Mouse (Mus musculus): ENCODE results near the gene 1700029F12Rik. TPM values are rescaled to one million over a fixed set of nuclear protein-coding genes. Genes with fewer than 3 reads are reported as not detected.

Gene 1700029F12Rik
- total and polyA plus RNA-seq, 3 experiments, result not detected

- dilution Hi-C loops (cut with MboI; ENCODE audit: extremely low pct_ligation_motif_present, extremely low pct_unique_long_range_greater_than_20kb, low sequenced_read_pairs) (no loop called here), in situ Hi-C loops (cut with MboI; ENCODE audit: low pct_ligation_motif_present, low pct_unique_long_range_greater_than_20kb, low sequenced_read_pairs) (no loop called here)
- TF ChIP-seq MYC (IDR thresholded peaks at IDR 0.05; ENCODE audit: low read depth, low read length) (no peak), ZMIZ1 (IDR thresholded peaks at IDR 0.05; ENCODE audit: low read depth, low read length) (no peak), ZKSCAN1 (IDR thresholded peaks at IDR 0.05; ENCODE audit: borderline replicate concordance, low read depth, low read length) (no peak), IRF4 (IDR thresholded peaks at IDR 0.05; ENCODE audit: low read depth, low read length) (no peak), SMC3 (IDR thresholded peaks at IDR 0.05; ENCODE audit: low read depth, low read length) (no peak), RCOR1 (conservative IDR thresholded peaks at IDR 0.05; ENCODE audit: low read depth, low read length) (no peak)
These were observed 37.1 kb downstream of the 1700029F12Rik start for GRCm38 (mm10) chr13:96997080-96997479.

DNA sequence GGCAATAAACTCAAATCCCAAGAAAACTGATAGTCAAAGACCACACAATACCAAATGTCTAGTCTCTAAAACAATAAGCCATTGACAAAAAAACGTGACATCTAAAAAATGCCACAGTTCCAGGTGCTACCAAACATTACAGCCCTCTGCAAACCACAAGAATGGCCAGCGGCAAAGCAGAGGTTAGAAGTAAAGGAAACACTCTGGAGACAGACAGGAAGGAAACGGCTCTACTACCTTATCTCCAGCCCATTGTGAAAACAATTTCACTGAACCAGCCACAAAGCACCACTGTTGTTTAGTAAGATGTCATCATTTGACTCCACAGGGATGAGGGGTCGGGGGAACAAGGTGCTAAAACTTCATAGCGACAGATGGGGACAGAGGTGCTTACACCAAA, 38.9 kb downstream of the 1700029F12Rik start:
- Histone ChIP-seq H3K4me3 (replicated peaks in 1 of 3; ENCODE audit: low read depth in 2 of 3, low read length in 2 of 3, poor library complexity in 1 of 3) (no peak overlapping the region), H3K79me2 (replicated peaks; ENCODE audit: control insufficient read depth, extremely low read depth, insufficient read depth, poor library complexity, severe bottlenecking) (no peaks in the 10 kb centered on the region), H3K9me3 (replicated peaks; ENCODE audit: low read length) (no peaks in the 10 kb centered on the region), H3K36me3 (replicated peaks in 1 of 2; ENCODE audit: control insufficient read depth in 1 of 2, insufficient read depth in 1 of 2, low read length in 1 of 2) (no peaks in the 10 kb centered on the region), H3K9ac (ENCODE audit: insufficient read depth, low read depth) (no peak overlapping the region), H3K27ac (ENCODE audit: insufficient read depth, low read depth) (no peak overlapping the region), H3K4me2 (ENCODE audit: insufficient read depth, low read depth, poor library complexity, severe bottlenecking) (no peak overlapping the region), H3K4me1 (ENCODE audit: control insufficient read depth in 1 of 2, insufficient read depth in 2 of 2) (no peaks in the 10 kb centered on the region), H3K27me3 (replicated peaks) (no peaks in the 10 kb centered on the region)
- no peak for TF ChIP-seq EP300 (IDR thresholded peaks at IDR 0.05; ENCODE audit: low read length)
- TF ChIP-seq HCFC1 (IDR thresholded peaks at IDR 0.05; ENCODE audit: low read depth, low read length), result no peak
- TF ChIP-seq MAX (IDR thresholded peaks at IDR 0.05; ENCODE audit: low read length), result no peak
- TF ChIP-seq CHD1 (IDR thresholded peaks at IDR 0.05; ENCODE audit: low read depth, low read length), result no peak
- TF ChIP-seq MEF2A (IDR thresholded peaks at IDR 0.05; ENCODE audit: borderline replicate concordance, low read depth, low read length), result no peak
- no peak for TF ChIP-seq BHLHE40 (IDR thresholded peaks at IDR 0.05; ENCODE audit: low read depth, low read length)
- TF ChIP-seq GABPA (IDR thresholded peaks at IDR 0.05; ENCODE audit: insufficient replicate concordance, low read depth, low read length), result no peak
- TF ChIP-seq SIN3A (IDR thresholded peaks at IDR 0.05; ENCODE audit: low read length), result no peak
- no peak for TF ChIP-seq RAD21 (IDR thresholded peaks at IDR 0.05; ENCODE audit: low read depth, low read length)
- no peak for TF ChIP-seq ELF1 (IDR thresholded peaks at IDR 0.05; ENCODE audit: low read depth, low read length)
- DNase-seq (ENCODE audit: extremely low read depth), result no peak
- dilution Hi-C loops (cut with MboI; ENCODE audit: extremely low pct_ligation_motif_present, extremely low pct_unique_long_range_greater_than_20kb, low sequenced_read_pairs), result no loop called here
- in situ Hi-C loops (cut with MboI; ENCODE audit: low pct_ligation_motif_present, low pct_unique_long_range_greater_than_20kb, low sequenced_read_pairs), result no loop called here

More at GRCm38 (mm10) chr13:96997080-96997479, 37.1 kb downstream of the 1700029F12Rik start:
- Histone ChIP-seq H3K79me2 (replicated peaks; ENCODE audit: control insufficient read depth, extremely low read depth, insufficient read depth, poor library complexity, severe bottlenecking) (no peaks in the 10 kb centered on the region), H3K4me1 (ENCODE audit: control insufficient read depth in 1 of 2, insufficient read depth in 2 of 2) (no peaks in the 10 kb centered on the region), H3K9ac (ENCODE audit: insufficient read depth, low read depth) (no peak overlapping the region), H3K9me3 (replicated peaks; ENCODE audit: low read length) (no peaks in the 10 kb centered on the region), H3K36me3 (replicated peaks in 1 of 2; ENCODE audit: control insufficient read depth in 1 of 2, insufficient read depth in 1 of 2, low read length in 1 of 2) (no peaks in the 10 kb centered on the region), H3K27ac (ENCODE audit: insufficient read depth, low read depth) (no peak overlapping the region), H3K27me3 (replicated peaks) (no peaks in the 10 kb centered on the region), H3K4me3 (replicated peaks in 1 of 3; ENCODE audit: low read depth in 2 of 3, low read length in 2 of 3, poor library complexity in 1 of 3) (no peak overlapping the region), H3K4me2 (ENCODE audit: insufficient read depth, low read depth, poor library complexity, severe bottlenecking) (no peak overlapping the region)
- DNase-seq (ENCODE audit: extremely low read depth), result peak; percentile 2

All from CH12.LX (cell line).